Comparison of ENCODE assay signal across 8 mouse cellular contexts in genomic region chr8:85119052-85119981, GRCm38 (mm10). TPM values are rescaled to one million over a fixed set of nuclear protein-coding genes. Genes with fewer than 3 reads are reported as not detected.
DNase-seq lines count a peak whose midpoint lies in the region; TF ChIP-seq lines count a peak whose summit lies in the region.

No protein-coding gene starts in this region.

- H3K4me1 ChIP-seq in cortical plate, adult 2 months (ENCODE audit: control insufficient read depth, insufficient read depth, low read length) = no peaks in the 10 kb centered on the region

- H3K27ac ChIP-seq in cortical plate, adult 2 months (ENCODE audit: insufficient read depth, low read length) = no peak overlapping the region
- H3K27ac ChIP-seq in left cerebral cortex, adult 2 months = peak overlapping the region; percentile 65; the same call in 1 of the 2 replicates

- intact Hi-C loops in left cerebral cortex, adult 2 months (cut with DNase I) = no loop called here

- DNase-seq in adrenal gland, adult 2 months = peak; percentile 87
- peak; percentile 71 for DNase-seq in gastrocnemius, postnatal 10 days
- DNase-seq in hindlimb bud, embryonic 11.5 days (ENCODE audit: extremely low spot score, low read depth, low spot score) = peak; percentile 58
- DNase-seq in left cerebral cortex, adult 2 months (ENCODE audit: extremely low spot score in 1 of 2, low spot score in 2 of 2) = peak; percentile 76 to 82
- DNase-seq in lung, postnatal 4 days = peak; percentile 83 to 86
- DNase-seq in right cerebral cortex, postnatal 10 days (ENCODE audit: low spot score in 2 of 2) = peak; percentile 87 to 91
- DNase-seq in c-Kit-positive CD71-positive TER-119-positive erythroid progenitor cells, embryonic 14.5 days (ENCODE audit: low spot score) = no peak

- TF ChIP-seq CTCF in cortical plate, adult 2 months (IDR thresholded peaks at IDR 0.05; ENCODE audit: extremely low read depth, insufficient read depth, low read length) = peak; percentile 19; the same call in 1 of the 2 replicates
- TF ChIP-seq CTCF in left cerebral cortex, adult 2 months (IDR thresholded peaks at IDR 0.05) = peak; percentile 44

- H3K4me3 ChIP-seq in cortical plate, adult 2 months (ENCODE audit: insufficient read depth, low read length) = peak overlapping the region; percentile 59
- peak overlapping the region; percentile 78 for H3K4me3 ChIP-seq in left cerebral cortex, adult 2 months

- TF ChIP-seq POLR2A in cortical plate, adult 2 months (IDR thresholded peaks at IDR 0.05; ENCODE audit: extremely low read depth, insufficient read depth, low read length) = peak; percentile 68

RNA-seq across cellular contexts. Expression of gene Zfp791, which starts 3.6 kb away (rescaled TPM):
- 1 to 10 TPM; 1.6 to 2.0 TPM for total RNA-seq in adrenal gland, adult 2 months (2021)
- 0.08 and 0.25 TPM in 2 replicates for polyA plus RNA-seq in adrenal gland, adult 2 months (2012; rRNA removed)
- 3.7 and 4.2 TPM in 2 replicates for polyA plus RNA-seq in cortical plate, adult 2 months (2012; rRNA removed)
- 1 to 10 TPM in 1 of 2 experiments, under 1 TPM in 1; 0.79 to 1.0 TPM for total RNA-seq in gastrocnemius, postnatal 10 days (2021)
- 1 to 10 TPM; 7.0 to 7.9 TPM for total RNA-seq in left cerebral cortex, adult 2 months (2021)

RNA-seq across cellular contexts. Expression of gene Cks1brt, which starts 32.4 kb away (rescaled TPM):
- total RNA-seq in adrenal gland, adult 2 months (2021) = not detected
- not detected in 2 replicates for polyA plus RNA-seq in adrenal gland, adult 2 months (2012; rRNA removed)
- not detected in 2 replicates for polyA plus RNA-seq in cortical plate, adult 2 months (2012; rRNA removed)
- not detected for total RNA-seq in gastrocnemius, postnatal 10 days (2021)
- total RNA-seq in left cerebral cortex, adult 2 months (2021) = not detected

RNA-seq across cellular contexts. Expression of gene Man2b1, which starts 36.2 kb away (rescaled TPM):
- total RNA-seq in adrenal gland, adult 2 months (2021) = 10 to 100 TPM; 34.0 to 52.7 TPM
- 36.1 and 46.0 TPM in 2 replicates for polyA plus RNA-seq in adrenal gland, adult 2 months (2012; rRNA removed)
- polyA plus RNA-seq in cortical plate, adult 2 months (2012; rRNA removed) = 49.2 and 50.1 TPM in 2 replicates
- total RNA-seq in gastrocnemius, postnatal 10 days (2021) = 10 to 100 TPM; 16.6 to 20.9 TPM
- total RNA-seq in left cerebral cortex, adult 2 months (2021) = 10 to 100 TPM; 34.7 to 35.9 TPM

RNA-seq across cellular contexts. Expression of gene Wdr83, which starts 38.2 kb away (rescaled TPM):
- total RNA-seq in adrenal gland, adult 2 months (2021) = 10 to 100 TPM; 17.4 to 24.9 TPM
- 15.3 and 17.4 TPM in 2 replicates for polyA plus RNA-seq in adrenal gland, adult 2 months (2012; rRNA removed)
- polyA plus RNA-seq in cortical plate, adult 2 months (2012; rRNA removed) = 54.7 and 56.4 TPM in 2 replicates
- total RNA-seq in gastrocnemius, postnatal 10 days (2021) = 10 to 100 TPM; 18.2 to 21.6 TPM
- total RNA-seq in left cerebral cortex, adult 2 months (2021) = 10 to 100 TPM; 25.5 to 27.8 TPM

RNA-seq across cellular contexts. Expression of gene Wdr83os, which starts 38.8 kb away (rescaled TPM):
- 10 to 100 TPM; 77.5 to 90.1 TPM for total RNA-seq in adrenal gland, adult 2 months (2021)
- polyA plus RNA-seq in adrenal gland, adult 2 months (2012; rRNA removed) = 104 and 142 TPM in 2 replicates
- polyA plus RNA-seq in cortical plate, adult 2 months (2012; rRNA removed) = 120 and 139 TPM in 2 replicates
- total RNA-seq in gastrocnemius, postnatal 10 days (2021) = 10 to 100 TPM; 41.1 to 48.0 TPM
- total RNA-seq in left cerebral cortex, adult 2 months (2021) = 10 to 100 TPM; 55.6 to 55.7 TPM
